Mouse (Mus musculus) neural tube, embryonic 14.5 days (tissue): Measurements from ENCODE around the gene Nrip2. TPM values are rescaled to one million over a fixed set of nuclear protein-coding genes. Genes with fewer than 3 reads are reported as not detected.

ENCODE experiments used
- ATAC-seq: fragments of 200-750 bp; cut with Nextera tagmentation; 2 replicates; pipeline ENCODE4 v1.8.0; 2017; ENCODE audit warnings: low read depth, mild to moderate bottlenecking, moderate TSS enrichment, moderate library complexity
- H3K27ac ChIP-seq: fragments of 300-500 bp; sonication (generic); 2 replicates; pipeline ENCODE4 v1.5.1; 2014; ENCODE audit warnings: low read depth, mild to moderate bottlenecking, control low read depth, low read length, moderate library complexity, mixed read lengths
- H3K27me3 ChIP-seq: fragments of 300-500 bp; sonication (generic); 2 replicates; pipeline ENCODE4 v1.6.1; 2014; ENCODE audit warnings: low read length; ENCODE audit not compliant: control insufficient read depth, insufficient read depth
- H3K36me3 ChIP-seq: fragments of 300-500 bp; sonication (generic); 2 replicates; pipeline ENCODE4 v1.6.1; 2014; ENCODE audit warnings: low read length, mixed read lengths; ENCODE audit not compliant: control insufficient read depth, insufficient read depth
- H3K4me1 ChIP-seq: fragments of 300-500 bp; sonication (generic); 2 replicates; pipeline ENCODE4 v1.6.1; 2014; ENCODE audit warnings: low read length; ENCODE audit not compliant: control insufficient read depth, insufficient read depth
- H3K4me2 ChIP-seq: fragments of 300-500 bp; sonication (generic); 2 replicates; pipeline ENCODE4 v1.6.1; 2014; ENCODE audit warnings: mild to moderate bottlenecking, low read depth, low read length, control low read depth
- H3K4me3 ChIP-seq: fragments of 300-500 bp; sonication (generic); 2 replicates; pipeline ENCODE4 v1.5.1; 2014; ENCODE audit warnings: low read depth, low read length, control low read depth, mixed read lengths
- H3K9ac ChIP-seq: fragments of 300-500 bp; sonication (generic); replicated peaks from 2 replicates; pipeline ENCODE4 v1.6.1; 2014; ENCODE audit warnings: low read depth, mild to moderate bottlenecking, control low read depth, low read length, mixed read lengths
- H3K9me3 ChIP-seq: fragments of 300-500 bp; sonication (generic); 2 replicates; pipeline ENCODE4 v1.6.1; 2016; ENCODE audit warnings: low read length; ENCODE audit not compliant: control insufficient read depth
- WGBS: fragments of 180-500 bp; shearing (Covaris S2); extraction: QIAGEN DNeasy Blood & Tissue Kit; methylation state at CpG from one replicate; pipeline ENCODE4 v1.1.7; 2014; 5-methylcytosine and 5-hydroxymethylcytosine counted together
- polyA plus RNA-seq: library from polyadenylated mRNA; unstranded; fragments of >200 nt; fragmentation: Nextera tagmentation; extraction: Ambion mirVana; gene quantifications from 2 replicates; pipeline ENCODE4 v1.2.1, GENCODE M21; 2014

The Nrip2 gene
- polyA plus RNA-seq, 1 experiment from 2014 or later, result 13.5 TPM

GRCm38 (mm10) chr6:128383752-128384151, 15.3 kb upstream of the Nrip2 start:
- 76% methylated on average over 7 of the region's 7 CpGs for WGBS
- no peak overlapping the region for H3K4me3 ChIP-seq
- no peak for ATAC-seq
- no peaks in the 10 kb centered on the region for H3K36me3 ChIP-seq
- H3K4me1 ChIP-seq, result no peaks in the 10 kb centered on the region
- no peak overlapping the region for H3K9ac ChIP-seq
- H3K27me3 ChIP-seq, result no peaks in the 10 kb centered on the region
- H3K4me2 ChIP-seq, result no peak overlapping the region
- no peak overlapping the region for H3K27ac ChIP-seq
- H3K9me3 ChIP-seq, result no peaks in the 10 kb centered on the region

- 82% methylated on average over 1 of the region's 1 CpGs for WGBS
- no peaks in the 10 kb centered on the region for H3K36me3 ChIP-seq
- no peaks in the 10 kb centered on the region for H3K4me1 ChIP-seq
- ATAC-seq, result no peak
- no peaks in the 10 kb centered on the region for H3K9me3 ChIP-seq
- H3K4me2 ChIP-seq, result no peak overlapping the region
- H3K27ac ChIP-seq, result no peak overlapping the region
- no peak overlapping the region for H3K4me3 ChIP-seq
- no peaks in the 10 kb centered on the region for H3K27me3 ChIP-seq
- no peak overlapping the region for H3K9ac ChIP-seq
Observed at GRCm38 (mm10) chr6:128385026-128385425, 14.1 kb upstream of the Nrip2 start.

- 90% methylated on average over 1 of the region's 1 CpGs for WGBS
- H3K4me3 ChIP-seq, result no peak overlapping the region
- no peaks in the 10 kb centered on the region for H3K9me3 ChIP-seq
- no peak overlapping the region for H3K9ac ChIP-seq
- no peaks in the 10 kb centered on the region for H3K27me3 ChIP-seq
- H3K27ac ChIP-seq, result no peak overlapping the region
- ATAC-seq, result no peak
- H3K36me3 ChIP-seq, result no peaks in the 10 kb centered on the region
- H3K4me2 ChIP-seq, result no peak overlapping the region
- H3K4me1 ChIP-seq, result no peaks in the 10 kb centered on the region
Observed at GRCm38 (mm10) chr6:128389185-128389584, 9.9 kb upstream of the Nrip2 start.

GRCm38 (mm10) chr6:128390683-128391082, 8.4 kb upstream of the Nrip2 start:
- Histone ChIP-seq H3K27me3 (no peaks in the 10 kb centered on the region), H3K27ac (no peak overlapping the region), H3K4me3 (no peak overlapping the region), H3K4me2 (no peak overlapping the region), H3K4me1 (no peaks in the 10 kb centered on the region), H3K9ac (no peak overlapping the region), H3K9me3 (no peaks in the 10 kb centered on the region), H3K36me3 (no peaks in the 10 kb centered on the region)
- WGBS, result 68% methylated on average over 1 of the region's 1 CpGs
- no peak for ATAC-seq

GRCm38 (mm10) chr6:128397574-128398261, 1.4 kb upstream of the Nrip2 start:
- WGBS, result 77% methylated on average over 7 of the region's 7 CpGs
- H3K4me1 ChIP-seq, result 0 out of 2 replicates have a peak, but pooled peaks cover 13% of the 10 kb centered on the region
- no peak overlapping the region for H3K9ac ChIP-seq
- no peaks in the 10 kb centered on the region for H3K9me3 ChIP-seq
- no peak overlapping the region for H3K4me2 ChIP-seq
- H3K27me3 ChIP-seq, result no peaks in the 10 kb centered on the region
- no peak overlapping the region for H3K27ac ChIP-seq
- no peak for ATAC-seq
- H3K4me3 ChIP-seq, result no peak overlapping the region
- no peaks in the 10 kb centered on the region for H3K36me3 ChIP-seq

- Histone ChIP-seq H3K4me3 (peak overlapping the region; percentile 27), H3K4me2 (peak overlapping the region; percentile 51), H3K36me3 (no peaks in the 10 kb centered on the region), H3K9me3 (no peaks in the 10 kb centered on the region), H3K27ac (peak overlapping the region; percentile 65), H3K4me1 (0 out of 2 replicates have a peak, but pooled peaks cover 13% of the 10 kb centered on the region), H3K27me3 (no peaks in the 10 kb centered on the region), H3K9ac (peak overlapping the region; percentile 21)
- 30% methylated on average over 16 of the region's 21 CpGs for WGBS
- peak; percentile 90 for ATAC-seq
Observed at GRCm38 (mm10) chr6:128399421-128400185, 507 bp downstream of the Nrip2 start.

- H3K4me2 ChIP-seq, result no peak overlapping the region
- H3K4me3 ChIP-seq, result no peak overlapping the region
- no peak overlapping the region for H3K9ac ChIP-seq
- 0 out of 2 replicates have a peak, but pooled peaks cover 13% of the 10 kb centered on the region for H3K4me1 ChIP-seq
- H3K9me3 ChIP-seq, result no peaks in the 10 kb centered on the region
- no peak for ATAC-seq
- H3K27me3 ChIP-seq, result no peaks in the 10 kb centered on the region
- H3K36me3 ChIP-seq, result peaks cover 16% of the 10 kb centered on the region; the same call in 1 of the 2 replicates
- no peak overlapping the region for H3K27ac ChIP-seq
- 70% methylated on average over 5 of the region's 5 CpGs for WGBS
Observed at GRCm38 (mm10) chr6:128404708-128405107, 5.6 kb downstream of the Nrip2 start.

- peaks cover 41% of the 10 kb centered on the region for H3K36me3 ChIP-seq
- no peak overlapping the region for H3K9ac ChIP-seq
- no peaks in the 10 kb centered on the region for H3K4me1 ChIP-seq
- no peaks in the 10 kb centered on the region for H3K27me3 ChIP-seq
- H3K4me2 ChIP-seq, result no peak overlapping the region
- H3K27ac ChIP-seq, result no peak overlapping the region
- no peak for ATAC-seq
- H3K4me3 ChIP-seq, result no peak overlapping the region
- WGBS, result 92% methylated on average over 7 of the region's 7 CpGs
- H3K9me3 ChIP-seq, result no peaks in the 10 kb centered on the region
Observed at GRCm38 (mm10) chr6:128408544-128409125, 9.5 kb downstream of the Nrip2 start.

- Histone ChIP-seq H3K27ac (no peak overlapping the region), H3K9me3 (no peaks in the 10 kb centered on the region), H3K4me2 (no peak overlapping the region), H3K4me1 (no peaks in the 10 kb centered on the region), H3K9ac (no peak overlapping the region), H3K27me3 (no peaks in the 10 kb centered on the region), H3K4me3 (no peak overlapping the region), H3K36me3 (peaks cover 46% of the 10 kb centered on the region)
- 97% methylated on average over 13 of the region's 13 CpGs for WGBS
- ATAC-seq, result no peak
Observed at GRCm38 (mm10) chr6:128410305-128410704, 11.2 kb downstream of the Nrip2 start.
